Mouse (Mus musculus): Measurements from ENCODE around the gene Cela3b. TPM values are rescaled to one million over a fixed set of nuclear protein-coding genes. Genes with fewer than 3 reads are reported as not detected.

The Cela3b gene
- total and polyA plus RNA-seq, 2 experiments: 0.42 to 59.5 TPM

DNA sequence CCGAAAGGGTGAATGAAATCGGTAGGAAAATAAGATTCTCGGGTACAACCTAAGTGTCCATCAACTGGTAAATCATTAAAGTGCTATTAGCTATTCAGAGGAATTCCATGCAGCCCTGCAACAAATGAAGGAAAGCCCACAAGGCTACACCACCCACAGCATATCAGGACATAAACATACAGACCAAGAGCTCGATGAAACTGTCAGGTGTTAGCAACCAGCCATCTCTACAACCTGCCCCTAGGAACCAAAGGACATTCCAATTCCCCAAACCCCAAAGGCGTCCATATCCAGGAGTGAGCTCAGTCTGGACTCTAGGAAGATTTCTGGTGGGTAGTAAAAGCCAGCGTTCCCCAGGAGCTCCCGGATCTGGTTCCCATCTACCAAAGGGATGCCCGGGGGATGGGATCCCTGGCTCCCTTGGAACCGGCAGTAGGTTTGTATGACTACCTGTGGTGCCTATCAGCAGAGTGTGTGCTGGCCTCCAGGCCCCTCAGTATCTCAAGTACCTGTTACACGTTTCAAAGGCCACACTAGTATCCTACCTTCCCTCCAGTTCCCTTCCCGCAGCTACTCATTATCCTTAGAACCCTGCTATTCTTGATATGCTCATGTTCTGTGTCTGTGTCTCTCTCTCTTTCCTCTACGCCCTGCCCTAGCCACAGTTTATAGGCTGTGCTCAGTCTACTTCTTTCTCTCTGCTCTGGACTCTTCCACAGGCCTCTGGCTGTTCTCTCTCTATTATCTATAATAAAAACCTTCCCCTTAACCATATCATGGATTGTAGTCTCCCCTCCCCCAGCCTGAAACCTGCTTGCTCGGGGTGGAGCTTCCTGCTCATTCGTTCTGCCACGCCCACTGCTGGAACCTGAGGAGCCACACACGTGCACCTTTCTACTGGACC, 49.4 kb downstream of the Cela3b start:
- Histone ChIP-seq H3K79me2 (ENCODE audit: control insufficient read depth, insufficient read depth, low read length) (no peaks in the 10 kb centered on the region), H3K9ac (ENCODE audit: low read depth, low read length) (no peak overlapping the region), H3K27me3 (ENCODE audit: control insufficient read depth, insufficient read depth, low read length) (no peaks in the 10 kb centered on the region), H3K4me1 (ENCODE audit: control insufficient read depth, insufficient read depth, low read length) (peaks cover 2% of the 10 kb centered on the region; the same call in 1 of the 2 replicates), H3K4me3 (ENCODE audit: insufficient read depth, low read depth, low read length) (no peak overlapping the region), H3K36me3 (ENCODE audit: control insufficient read depth, insufficient read depth, low read length) (no peaks in the 10 kb centered on the region), H3K27ac (replicated peaks; ENCODE audit: insufficient read depth, low read depth, low read length) (no peak overlapping the region)
- no peak for TF ChIP-seq CTCF (IDR thresholded peaks at IDR 0.05; ENCODE audit: low read depth, low read length)
- no peak for TF ChIP-seq POLR2A (IDR thresholded peaks at IDR 0.05; ENCODE audit: extremely low read depth, insufficient read depth, low read length)
- WGBS: 47% methylated on average over 15 of the region's 16 CpGs
- DNase-seq (ENCODE audit: extremely low read depth, low read depth, low spot score): peak; percentile 27

DNA sequence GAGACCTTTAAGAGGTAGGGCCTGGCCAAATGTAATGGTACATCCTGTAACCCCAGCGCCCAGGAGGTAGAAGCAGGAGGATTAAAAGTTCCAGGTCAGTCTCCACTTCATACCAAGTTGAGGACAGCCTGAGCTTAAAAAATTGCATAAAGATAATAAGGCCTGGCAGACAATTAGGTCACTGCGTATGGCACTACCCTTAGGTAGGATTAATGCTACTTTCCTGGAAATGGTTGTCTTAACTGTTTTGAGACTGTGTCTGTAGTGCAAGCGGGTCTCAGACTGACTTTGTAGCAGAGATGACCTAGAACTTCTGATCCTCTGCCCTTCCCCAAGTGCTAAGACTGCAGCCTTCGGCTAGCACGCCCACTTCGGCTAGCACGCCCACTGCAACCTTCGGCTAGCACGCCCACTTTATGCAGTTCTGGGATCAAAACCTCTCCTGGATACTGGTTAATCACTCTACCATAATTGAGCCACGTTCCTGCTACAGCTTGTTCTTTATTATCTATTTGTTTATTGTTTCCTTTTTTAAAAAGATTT, 50.6 kb downstream of the Cela3b start:
- WGBS: 93% methylated on average over 10 of the region's 10 CpGs

DNA sequence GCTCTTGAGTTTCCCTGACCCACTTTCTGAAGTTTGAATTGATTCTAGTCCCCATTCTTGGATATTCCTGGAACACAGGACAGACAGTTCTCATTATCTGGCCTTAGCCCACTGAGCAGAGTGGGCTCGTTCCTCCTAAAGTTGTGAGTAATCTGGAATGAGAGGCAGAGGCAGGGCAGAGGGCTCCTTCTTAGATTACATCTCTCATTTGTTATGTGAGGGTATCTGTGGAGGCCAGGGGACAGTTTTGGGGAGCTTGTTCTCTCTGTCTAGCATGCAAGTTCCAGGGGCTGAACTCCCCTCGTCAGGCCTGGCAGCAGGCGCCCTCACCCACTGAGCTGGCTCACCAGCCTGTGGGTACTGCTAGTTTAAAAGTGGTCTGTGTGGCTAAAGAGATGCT, 51.3 kb downstream of the Cela3b start:
- no peak for DNase-seq (ENCODE audit: extremely low read depth, low read depth, low spot score)
- H3K9ac ChIP-seq (ENCODE audit: low read depth, low read length): no peak overlapping the region
- 98% methylated on average over 3 of the region's 3 CpGs for WGBS
- no peaks in the 10 kb centered on the region for H3K27me3 ChIP-seq (ENCODE audit: control insufficient read depth, insufficient read depth, low read length)
- TF ChIP-seq POLR2A (IDR thresholded peaks at IDR 0.05; ENCODE audit: extremely low read depth, insufficient read depth, low read length) (no peak), CTCF (IDR thresholded peaks at IDR 0.05; ENCODE audit: low read depth, low read length) (no peak)
- no peak overlapping the region for H3K4me3 ChIP-seq (ENCODE audit: insufficient read depth, low read depth, low read length)
- no peak overlapping the region for H3K27ac ChIP-seq (replicated peaks; ENCODE audit: insufficient read depth, low read depth, low read length)
- H3K4me1 ChIP-seq (ENCODE audit: control insufficient read depth, insufficient read depth, low read length): peaks cover 2% of the 10 kb centered on the region; the same call in 1 of the 2 replicates
- H3K79me2 ChIP-seq (ENCODE audit: control insufficient read depth, insufficient read depth, low read length): no peaks in the 10 kb centered on the region
- no peaks in the 10 kb centered on the region for H3K36me3 ChIP-seq (ENCODE audit: control insufficient read depth, insufficient read depth, low read length)

More for the DNA sequence above, 50.6 kb downstream of the Cela3b start:
- DNase-seq (ENCODE audit: extremely low read depth, low read depth, low spot score): no peak
- Histone ChIP-seq H3K36me3 (ENCODE audit: control insufficient read depth, insufficient read depth, low read length) (no peaks in the 10 kb centered on the region), H3K9ac (ENCODE audit: low read depth, low read length) (no peak overlapping the region), H3K27me3 (ENCODE audit: control insufficient read depth, insufficient read depth, low read length) (no peaks in the 10 kb centered on the region), H3K4me3 (ENCODE audit: insufficient read depth, low read depth, low read length) (no peak overlapping the region), H3K79me2 (ENCODE audit: control insufficient read depth, insufficient read depth, low read length) (no peaks in the 10 kb centered on the region), H3K27ac (replicated peaks; ENCODE audit: insufficient read depth, low read depth, low read length) (no peak overlapping the region), H3K4me1 (ENCODE audit: control insufficient read depth, insufficient read depth, low read length) (peaks cover 2% of the 10 kb centered on the region; the same call in 1 of the 2 replicates)
- TF ChIP-seq CTCF (IDR thresholded peaks at IDR 0.05; ENCODE audit: low read depth, low read length): no peak
- no peak for TF ChIP-seq POLR2A (IDR thresholded peaks at IDR 0.05; ENCODE audit: extremely low read depth, insufficient read depth, low read length)

DNA sequence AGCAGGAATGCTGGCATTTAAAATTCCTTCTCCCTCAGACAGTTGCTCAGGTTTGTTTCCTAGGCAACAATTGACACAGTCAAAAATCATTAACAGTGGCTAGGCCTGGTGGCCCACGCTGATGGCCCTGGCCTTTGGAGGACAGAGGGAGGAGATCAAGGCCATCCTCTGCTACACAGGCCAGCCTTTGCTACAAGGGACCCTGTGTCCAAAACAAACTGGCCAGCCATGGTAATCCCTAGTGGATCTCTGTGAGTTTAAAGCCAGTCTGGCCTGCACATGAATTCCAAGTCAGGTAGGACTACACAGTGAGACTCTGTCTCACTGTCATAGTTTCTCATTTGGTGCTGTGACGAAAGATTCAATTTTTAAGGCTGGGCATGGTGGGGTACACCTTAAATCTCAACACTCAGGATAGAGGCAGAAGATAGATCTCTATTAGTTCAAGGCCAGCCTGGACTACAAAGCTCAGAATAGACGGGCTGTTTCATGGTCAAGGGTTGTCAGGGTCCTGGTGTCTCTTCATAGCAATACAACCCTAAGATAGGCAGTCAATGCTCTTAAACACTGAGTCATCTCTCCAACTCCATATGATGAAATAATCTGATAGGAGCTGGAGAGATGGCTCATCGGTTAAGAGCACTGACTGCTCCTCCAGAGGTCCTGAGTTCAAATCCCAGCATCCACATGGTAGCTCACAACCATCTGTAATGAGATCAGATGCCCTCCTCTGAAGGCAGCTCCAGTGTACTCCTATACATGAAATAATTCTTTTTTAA, 52.6 kb downstream of the Cela3b start:
- Histone ChIP-seq H3K4me1 (ENCODE audit: control insufficient read depth, insufficient read depth, low read length) (peaks cover 2% of the 10 kb centered on the region; the same call in 1 of the 2 replicates), H3K79me2 (ENCODE audit: control insufficient read depth, insufficient read depth, low read length) (no peaks in the 10 kb centered on the region), H3K27ac (replicated peaks; ENCODE audit: insufficient read depth, low read depth, low read length) (no peak overlapping the region), H3K27me3 (ENCODE audit: control insufficient read depth, insufficient read depth, low read length) (no peaks in the 10 kb centered on the region), H3K36me3 (ENCODE audit: control insufficient read depth, insufficient read depth, low read length) (no peaks in the 10 kb centered on the region), H3K4me3 (ENCODE audit: insufficient read depth, low read depth, low read length) (no peak overlapping the region), H3K9ac (ENCODE audit: low read depth, low read length) (no peak overlapping the region)
- WGBS: 72% methylated on average over 4 of the region's 4 CpGs
- DNase-seq (ENCODE audit: extremely low read depth, low read depth, low spot score): peak; percentile 52
- TF ChIP-seq CTCF (IDR thresholded peaks at IDR 0.05; ENCODE audit: low read depth, low read length) (no peak), POLR2A (IDR thresholded peaks at IDR 0.05; ENCODE audit: extremely low read depth, insufficient read depth, low read length) (no peak)

DNA sequence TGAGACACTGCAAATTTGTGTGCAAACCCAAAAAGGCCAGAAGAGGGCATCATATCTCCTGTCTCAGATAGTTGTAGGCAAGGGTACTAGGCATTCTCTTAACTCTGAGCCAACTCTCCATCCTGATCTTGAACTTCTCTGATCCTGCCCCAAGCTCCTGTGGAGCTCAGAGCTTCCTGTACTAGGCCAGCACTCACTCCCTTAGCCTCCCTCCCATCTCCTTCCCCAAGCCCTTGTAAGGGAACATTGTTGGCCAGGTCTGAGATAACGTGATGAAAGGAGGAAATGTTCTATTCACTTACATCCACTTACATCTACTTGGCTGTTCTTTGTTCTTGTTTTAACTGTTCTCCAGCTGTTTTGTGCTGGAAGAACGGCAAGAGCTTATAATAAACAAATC, 53.6 kb downstream of the Cela3b start:
- no peak overlapping the region for H3K27ac ChIP-seq (replicated peaks; ENCODE audit: insufficient read depth, low read depth, low read length)
- no peak for TF ChIP-seq CTCF (IDR thresholded peaks at IDR 0.05; ENCODE audit: low read depth, low read length)
- no peak for TF ChIP-seq POLR2A (IDR thresholded peaks at IDR 0.05; ENCODE audit: extremely low read depth, insufficient read depth, low read length)
- no peaks in the 10 kb centered on the region for H3K79me2 ChIP-seq (ENCODE audit: control insufficient read depth, insufficient read depth, low read length)
- no peaks in the 10 kb centered on the region for H3K27me3 ChIP-seq (ENCODE audit: control insufficient read depth, insufficient read depth, low read length)
- H3K9ac ChIP-seq (ENCODE audit: low read depth, low read length): no peak overlapping the region
- DNase-seq (ENCODE audit: extremely low read depth, low read depth, low spot score): no peak
- no peaks in the 10 kb centered on the region for H3K36me3 ChIP-seq (ENCODE audit: control insufficient read depth, insufficient read depth, low read length)
- peaks cover 2% of the 10 kb centered on the region; the same call in 1 of the 2 replicates for H3K4me1 ChIP-seq (ENCODE audit: control insufficient read depth, insufficient read depth, low read length)
- no peak overlapping the region for H3K4me3 ChIP-seq (ENCODE audit: insufficient read depth, low read depth, low read length)
- 49% methylated on average over 2 of the region's 2 CpGs for WGBS

All from liver, adult 2 months (tissue).